Mouse (Mus musculus) monocyte, adult 5-6 weeks (primary cell): ENCODE measurements around the gene Gm20715. TPM values are rescaled to one million over a fixed set of nuclear protein-coding genes. Genes with fewer than 3 reads are reported as not detected.
"Not testable (repeated sequence)": the region's sequence is repeated elsewhere in the genome, so short reads cannot be mapped to it uniquely, and the experiment has no call there.

Experiments used
- ATAC-seq: fragments of 153-309, 156-312 bp; replicated peaks from 2 replicates; pipeline ENCODE4 v1.8.0; 2017; ENCODE audit warnings: mild to moderate bottlenecking; ENCODE audit not compliant: low TSS enrichment, insufficient number of reproducible peaks, severe bottlenecking, poor library complexity, low FRiP score
- total RNA-seq: library from RNA; stranded (forward); fragments of 200-1000, 200-491, 200-594 nt; gene quantifications from 3 replicates; pipeline ENCODE4 v1.2.3, GENCODE M21; 2017

Gene Gm20715
- total RNA-seq, result not detected in 3 replicates

DNA sequence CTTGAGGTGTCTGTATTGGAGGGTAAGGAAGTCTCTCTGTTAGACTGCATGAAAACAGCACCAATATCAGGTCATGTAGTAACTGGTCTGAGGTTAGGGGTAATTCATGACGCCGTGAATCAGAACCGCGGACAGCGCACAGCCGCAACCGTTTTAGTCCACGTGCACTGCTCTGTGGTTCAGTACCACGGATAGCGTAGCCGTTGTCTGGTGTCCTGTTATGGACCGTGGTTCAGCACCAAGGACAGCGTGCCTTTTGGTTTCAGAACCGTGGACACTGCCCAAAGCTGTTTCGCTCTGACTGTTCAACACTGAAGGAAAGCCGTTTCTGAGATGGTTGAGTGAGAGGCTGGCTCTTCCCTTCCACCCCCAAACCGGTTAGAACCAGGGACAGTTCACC lies at the start of gene Gm20715:
Gene Gm20715, plus strand, starts transcription at position 235 of the 400 bp plus-strand sequence.
- peak; percentile 83 for ATAC-seq

DNA sequence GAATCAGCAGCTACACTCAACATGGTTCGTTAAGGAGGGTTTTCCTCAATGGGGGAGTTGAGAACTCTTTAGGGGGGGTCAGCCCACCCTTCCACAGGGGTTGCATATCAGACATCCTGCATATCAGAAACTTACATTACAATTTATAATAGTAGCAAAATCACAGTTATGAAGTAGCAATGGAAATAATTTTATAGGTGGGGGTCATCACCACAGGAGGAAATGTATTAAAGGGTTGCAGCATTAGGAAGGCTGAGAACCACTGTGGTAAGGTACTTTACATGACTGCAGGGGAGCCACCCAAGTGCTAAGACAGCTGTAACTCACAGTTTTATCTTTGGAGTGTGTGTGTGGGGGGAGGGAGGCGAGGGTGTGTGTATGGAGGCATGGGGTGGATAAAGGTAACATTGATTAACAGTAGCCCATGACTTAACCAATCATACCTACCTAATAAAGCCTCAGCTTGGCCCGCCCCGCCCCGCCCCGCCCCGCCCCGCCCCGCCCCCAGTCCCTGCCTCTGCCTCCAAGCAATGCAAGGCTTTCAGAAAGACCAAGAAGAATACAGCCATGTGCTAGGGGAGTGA lies 49.5 kb upstream of the Gm20715 start:
- no peak for ATAC-seq

- no peak for ATAC-seq
Measured at GRCm38 (mm10) chr7:6361756-6362155, 48.3 kb upstream of the Gm20715 start.

DNA sequence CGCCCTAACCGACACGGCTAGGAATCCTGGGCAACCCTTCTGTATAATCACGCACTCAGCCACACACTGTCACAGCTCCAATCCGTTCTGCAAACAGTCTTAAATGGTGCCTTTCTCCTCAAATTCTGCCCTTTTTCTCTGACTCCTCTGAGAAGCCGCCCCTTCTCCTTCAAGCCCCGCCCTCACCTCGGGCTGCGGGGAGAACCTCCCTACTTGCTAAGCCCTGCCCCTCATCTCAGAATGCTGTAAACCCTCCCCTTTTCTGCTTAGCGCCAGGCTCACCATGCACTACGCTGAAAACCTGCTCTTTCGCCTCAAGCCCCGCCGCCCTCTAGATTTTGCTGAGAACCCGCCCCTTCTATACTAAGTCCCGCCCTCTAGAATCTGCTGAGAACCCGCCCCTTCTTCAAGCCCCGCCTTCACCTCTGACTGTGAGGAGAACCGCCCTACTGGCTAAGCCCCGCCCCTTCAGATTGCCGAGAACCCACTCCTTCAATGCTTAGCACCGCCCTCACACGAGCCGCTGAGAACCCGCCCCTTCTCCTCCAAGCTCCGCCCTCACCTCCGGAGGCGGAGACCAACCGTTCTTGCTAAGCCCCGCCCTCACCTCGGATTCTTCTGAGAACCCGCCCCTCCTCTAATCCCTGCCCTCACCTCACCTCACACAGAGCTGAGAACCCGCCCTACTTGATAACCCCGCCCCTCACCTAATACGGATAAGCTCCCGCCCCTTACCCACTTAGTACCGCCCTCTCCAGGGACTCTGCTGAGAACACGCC lies 47.6 kb upstream of the Gm20715 start:
- ATAC-seq, result peak; percentile 86

GRCm38 (mm10) chr7:6363047-6363488 lies 47.0 kb upstream of the Gm20715 start, which contains the start of gene Zfp78:
Gene Zfp78, plus strand, starts transcription at chr7:6363280.
- peak; percentile 52 for ATAC-seq

GRCm38 (mm10) chr7:6364761-6365160 lies 45.3 kb upstream of the Gm20715 start:
- no peak for ATAC-seq

GRCm38 (mm10) chr7:6367185-6367584 lies 42.9 kb upstream of the Gm20715 start:
- no peak for ATAC-seq

DNA sequence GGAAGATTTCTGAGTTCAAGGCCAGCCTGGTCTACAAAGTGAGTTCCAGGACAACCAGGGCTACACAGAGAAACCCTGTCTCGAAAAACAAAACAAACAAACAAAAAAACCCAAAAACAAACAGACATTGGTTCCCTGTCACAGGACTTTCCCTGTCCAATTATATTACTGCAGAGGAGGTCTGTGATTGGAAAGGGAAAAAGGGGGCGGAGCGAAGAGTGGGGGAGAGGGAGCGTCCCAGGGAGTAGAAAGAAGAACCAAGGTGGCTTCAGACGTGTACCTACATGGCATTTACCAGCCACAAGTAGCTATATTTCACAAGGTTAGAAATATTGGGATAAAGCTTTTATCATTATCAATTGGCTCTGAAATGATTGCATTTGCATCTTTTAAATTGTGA lies 41.9 kb upstream of the Gm20715 start:
- not testable (repeated sequence) for ATAC-seq

DNA sequence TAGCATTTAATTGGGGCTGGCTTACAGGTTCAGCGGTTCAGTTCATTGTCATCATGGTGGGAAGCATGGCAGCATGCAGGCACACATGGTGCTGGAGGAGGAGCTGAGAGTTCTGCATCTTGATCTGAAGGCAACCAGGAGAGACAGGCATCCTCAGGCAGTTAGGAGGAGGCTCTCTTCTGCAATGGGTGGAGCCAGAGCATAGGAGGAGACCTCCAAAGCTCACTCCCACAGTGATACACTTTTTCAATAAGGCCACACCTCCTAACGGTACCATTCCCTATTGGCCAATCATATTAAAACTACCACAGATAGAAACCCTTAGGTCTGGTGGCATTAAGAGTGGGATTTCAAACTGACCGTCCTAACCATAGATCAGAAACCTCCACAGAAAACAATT lies 40.6 kb upstream of the Gm20715 start:
- ATAC-seq, result no peak

DNA sequence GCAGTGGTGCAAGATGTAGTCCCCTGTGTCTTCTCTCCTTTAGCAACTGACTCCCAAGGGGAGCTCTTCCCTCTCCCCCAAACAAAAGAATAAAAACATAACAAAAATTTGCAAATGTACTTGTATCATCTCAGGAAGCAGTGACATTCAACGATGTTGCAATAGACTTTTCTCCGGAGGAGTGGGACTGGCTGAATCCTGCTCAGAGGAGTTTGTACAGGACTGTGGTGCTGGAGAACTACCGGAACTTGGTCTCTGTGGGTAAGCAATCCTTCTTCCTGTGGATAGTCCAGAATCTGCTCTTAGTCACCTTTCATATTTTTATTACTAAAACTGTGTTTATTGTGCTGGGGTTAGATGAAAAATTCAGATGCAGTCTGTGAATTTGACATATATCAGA lies 37.1 kb upstream of the Gm20715 start:
- no peak for ATAC-seq

DNA sequence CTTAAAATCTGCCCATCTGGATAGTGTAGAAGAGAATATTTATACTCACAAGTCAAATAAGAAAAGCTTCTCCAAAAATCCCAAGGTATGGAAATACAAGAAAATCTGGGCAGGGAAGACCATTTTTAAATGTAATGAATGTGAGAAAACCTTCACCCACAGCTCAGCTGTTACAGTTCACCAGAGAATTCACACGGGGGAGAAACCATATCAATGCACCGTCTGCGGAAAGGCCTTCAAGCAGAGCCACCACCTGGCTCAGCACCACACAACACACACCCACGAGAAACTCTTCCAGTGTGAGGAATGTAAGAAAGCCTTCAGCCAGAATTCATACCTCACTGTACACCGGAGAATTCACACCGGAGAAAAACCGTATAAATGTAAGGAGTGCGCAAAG lies 31.6 kb upstream of the Gm20715 start:
- no peak for ATAC-seq

DNA sequence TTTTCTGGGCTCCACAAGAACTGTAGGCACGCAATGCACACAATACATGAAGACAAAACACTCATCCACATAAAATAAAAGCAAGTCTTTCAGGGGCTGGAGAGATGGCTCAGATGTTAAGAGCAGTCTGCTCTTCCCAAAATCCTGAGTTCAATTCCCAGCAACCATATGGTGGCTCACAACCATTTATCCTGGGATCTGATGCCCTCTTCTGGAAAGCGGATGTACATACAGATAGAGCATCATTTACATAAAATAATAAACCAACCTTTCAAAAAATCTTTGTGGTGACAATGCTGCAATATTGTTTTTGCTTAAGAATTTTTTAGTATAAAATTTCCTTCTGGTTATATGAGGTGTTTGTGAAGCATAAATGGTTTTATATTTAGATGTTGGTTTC lies 28.6 kb upstream of the Gm20715 start:
- no peak for ATAC-seq

DNA sequence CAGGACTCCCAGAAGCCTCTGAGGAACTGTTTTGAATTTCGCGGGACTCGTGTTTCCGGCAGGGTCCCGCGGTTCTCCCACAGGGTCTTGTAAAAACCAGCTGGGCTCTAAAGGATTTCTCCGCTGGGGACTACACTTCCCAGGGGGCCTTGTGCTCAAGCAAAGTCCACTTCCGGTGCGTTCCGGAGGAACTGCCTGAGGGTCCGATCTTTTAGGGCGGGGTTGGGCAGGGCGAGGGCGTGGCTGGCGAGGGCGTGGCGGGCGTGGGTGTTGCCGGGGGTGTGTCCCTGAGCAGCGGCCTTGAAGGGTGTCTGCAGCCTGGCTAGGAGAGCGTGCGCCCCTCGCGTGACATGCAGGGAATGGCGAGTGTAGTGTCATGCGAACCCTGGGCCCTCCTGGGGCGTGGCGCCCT lies 27.0 kb upstream of the Gm20715 start, which contains the start of gene Zfp28:
Gene Zfp28, plus strand, starts transcription at position 252 of the 412 bp plus-strand sequence.
- ATAC-seq, result peak; percentile 93

DNA sequence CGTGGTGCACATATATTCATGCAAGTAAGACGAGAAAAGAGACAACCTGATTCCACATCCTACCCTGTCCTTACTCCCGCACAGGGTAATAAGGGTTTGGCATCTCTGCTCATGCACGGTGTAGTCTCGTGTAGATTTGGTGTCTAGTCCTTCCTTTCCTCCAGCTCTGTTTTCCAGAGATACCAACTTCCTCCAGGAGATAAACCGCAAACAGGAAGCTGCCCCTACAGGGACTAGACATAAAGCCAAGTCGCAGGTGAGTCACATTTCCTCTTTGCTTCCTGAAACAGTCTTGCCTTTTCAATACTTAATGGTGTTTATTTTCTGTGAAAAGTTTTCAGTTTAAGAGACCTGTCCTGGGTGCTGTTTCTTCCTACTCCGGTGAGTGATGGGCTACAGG lies 26.1 kb upstream of the Gm20715 start:
- no peak for ATAC-seq

- ATAC-seq, result no peak
Measured at GRCm38 (mm10) chr7:6386995-6387394, 23.1 kb upstream of the Gm20715 start.

- ATAC-seq, result no peak
Measured at GRCm38 (mm10) chr7:6388971-6389370, 21.1 kb upstream of the Gm20715 start.

- ATAC-seq, result no peak
Measured at GRCm38 (mm10) chr7:6389449-6389848, 20.6 kb upstream of the Gm20715 start.

GRCm38 (mm10) chr7:6397996-6398975 lies 11.8 kb upstream of the Gm20715 start, which contains the start of gene Smim17:
Gene Smim17, plus strand, starts transcription at chr7:6398715.
- ATAC-seq, result peak; percentile 73
